Mouse (Mus musculus): ENCODE data around the gene Vps11. TPM values are rescaled to one million over a fixed set of nuclear protein-coding genes. Genes with fewer than 3 reads are reported as not detected.
"Not testable (repeated sequence)": the region's sequence is repeated elsewhere in the genome, so short reads cannot be mapped to it uniquely, and the experiment has no call there.

Vps11 gene
- total RNA-seq, 1 experiment from 2014 or later = 74.6 TPM

- DNase-seq = no peak
Measured at GRCm38 (mm10) chr9:44313476-44314256, 47.8 kb downstream of the Vps11 start.

DNA sequence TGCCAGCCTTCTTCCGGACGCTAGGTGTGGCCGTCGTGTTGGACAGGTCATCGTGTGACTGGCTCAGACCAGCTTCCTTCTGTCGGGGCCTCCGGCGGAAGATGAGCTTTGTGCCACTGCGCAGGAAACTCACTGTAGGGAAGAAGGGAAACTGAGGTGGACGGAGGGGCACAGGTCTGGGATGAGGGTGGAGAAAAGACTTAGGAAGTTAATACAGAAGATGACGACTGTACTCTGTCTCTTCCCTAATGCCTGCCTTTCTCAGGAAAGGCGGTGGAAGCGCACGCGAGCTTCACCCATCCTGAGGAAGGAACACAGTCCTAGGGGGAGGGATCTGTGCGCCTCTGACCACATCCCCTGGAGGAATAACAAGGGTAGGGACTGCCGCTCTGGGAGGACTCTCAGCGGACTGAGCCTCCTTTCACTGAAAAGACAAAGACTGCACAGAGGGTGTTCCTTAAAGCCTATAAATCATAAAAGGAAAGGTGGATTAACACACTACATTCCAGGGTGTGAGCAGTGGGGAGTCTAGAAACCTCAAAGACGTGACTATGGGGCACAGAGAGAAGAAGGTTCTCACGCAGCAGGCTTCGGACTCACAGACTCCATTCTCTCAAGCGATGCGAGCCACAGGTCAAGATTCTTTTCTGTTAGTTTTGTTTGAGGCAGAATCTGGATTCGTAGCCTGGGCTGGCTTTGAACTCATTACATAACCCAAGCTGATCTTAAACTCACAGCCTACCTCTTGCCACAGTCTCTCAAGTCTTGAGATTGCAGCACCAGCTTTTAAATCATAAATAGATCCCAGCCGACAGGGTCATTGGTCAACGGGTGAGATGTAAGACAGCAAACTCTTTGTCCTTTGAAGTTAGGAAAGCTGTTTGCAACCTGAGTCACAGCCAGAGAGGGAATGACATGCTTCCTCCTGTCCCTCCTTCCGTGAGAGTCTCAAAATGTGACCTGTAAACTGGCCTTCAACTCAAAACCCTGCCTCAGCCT lies 50.0 kb downstream of the Vps11 start:
- DNase-seq = no peak

- DNase-seq = no peak
Measured at GRCm38 (mm10) chr9:44310750-44311135, 50.7 kb downstream of the Vps11 start.

- DNase-seq = no peak
Measured at GRCm38 (mm10) chr9:44309756-44310155, 51.7 kb downstream of the Vps11 start.

- DNase-seq = no peak
Measured at GRCm38 (mm10) chr9:44307248-44307647, 54.2 kb downstream of the Vps11 start.

DNA sequence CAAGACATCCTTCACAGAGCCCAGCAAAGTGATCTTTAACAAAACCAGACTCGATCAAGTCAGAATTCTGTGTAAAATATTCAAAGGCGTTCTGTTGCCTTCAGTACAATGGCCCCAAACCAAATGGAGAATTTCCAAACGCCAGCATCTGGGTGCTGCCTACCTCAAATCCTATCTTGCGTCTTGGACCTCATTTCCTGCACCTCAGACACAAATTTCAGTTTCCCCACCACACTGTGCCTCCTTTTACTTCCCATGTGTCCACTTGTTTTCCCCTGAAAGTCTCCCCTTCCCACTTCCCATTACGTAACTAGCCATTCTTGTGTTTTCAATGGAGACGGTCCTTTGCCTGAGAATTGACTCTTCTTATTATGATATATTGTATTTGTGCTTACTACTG lies 54.9 kb downstream of the Vps11 start:
- no peak for DNase-seq

GRCm38 (mm10) chr9:44305466-44306079 lies 55.9 kb downstream of the Vps11 start, which contains the start of gene Hinfp:
Gene Hinfp (minus strand): TSS chr9:44305671.
- peak; percentile 96 for DNase-seq

GRCm38 (mm10) chr9:44300001-44300400 lies 61.5 kb downstream of the Vps11 start:
- not testable (repeated sequence) for DNase-seq

Small RNA genes lying within 50 kb of the gene (microRNA-seq; reads per million reads assigned to microRNA genes)
- gene Gm44335 (0.34 to 0.36 reads per million in 2 experiments), gene Mir7085 (0.34 to 2.5 reads per million in 2 experiments)

Other genes with a start within 250 kb of the Vps11 start
- gene Gm49380, start 248.2 kb downstream of the Vps11 start, total RNA-seq (2021) = 0.82 and 1.5 TPM in 2 replicates
- 30.3 and 36.4 TPM in 2 replicates for gene Rnf26, start 248.2 kb downstream of the Vps11 start, total RNA-seq (2021)
- 32.2 and 32.9 TPM in 2 replicates for gene Mcam, start 227.2 kb downstream of the Vps11 start, total RNA-seq (2021)
- 32.7 and 36.2 TPM in 2 replicates for gene Cbl, start 127.6 kb downstream of the Vps11 start, total RNA-seq (2021)
- 2.0 and 3.7 TPM in 2 replicates for gene Ccdc153, start 121.0 kb downstream of the Vps11 start, total RNA-seq (2021)
- gene Pdzd3, start 110.2 kb downstream of the Vps11 start, total RNA-seq (2021) = 0.27 TPM in 1 of 2 replicates, not detected in the other
- gene Nlrx1, start 93.1 kb downstream of the Vps11 start, total RNA-seq (2021) = 18.5 and 34.8 TPM in 2 replicates
- 39.1 and 43.4 TPM in 2 replicates for gene Abcg4, start 73.1 kb downstream of the Vps11 start, total RNA-seq (2021)
- gene Hinfp, start 56.0 kb downstream of the Vps11 start, total RNA-seq (2021) = 23.6 and 29.3 TPM in 2 replicates
- 43.3 and 48.8 TPM in 2 replicates for gene C2cd2l, start 41.4 kb downstream of the Vps11 start, total RNA-seq (2021)
- gene Dpagt1, start 35.7 kb downstream of the Vps11 start, total RNA-seq (2021) = 34.3 and 34.5 TPM in 2 replicates
- 56.5 and 65.2 TPM in 2 replicates for gene H2afx, start 27.0 kb downstream of the Vps11 start, total RNA-seq (2021)
- gene Hmbs, start 17.4 kb downstream of the Vps11 start, total RNA-seq (2021) = 81.2 and 102 TPM in 2 replicates
- gene Hyou1, start 17.8 kb upstream of the Vps11 start, total RNA-seq (2021) = 144 and 148 TPM in 2 replicates
- 21.4 and 27.1 TPM in 2 replicates for gene Slc37a4, start 35.2 kb upstream of the Vps11 start, total RNA-seq (2021)
- 1,083 and 1,176 TPM in 2 replicates for gene Rps25, start 45.5 kb upstream of the Vps11 start, total RNA-seq (2021)
- 89.7 and 92.0 TPM in 2 replicates for gene Trappc4, start 45.9 kb upstream of the Vps11 start, total RNA-seq (2021)
- gene Ccdc84, start 56.9 kb upstream of the Vps11 start, total RNA-seq (2021) = 20.4 and 21.9 TPM in 2 replicates
- gene Foxr1, start 79.5 kb upstream of the Vps11 start, total RNA-seq (2021) = not detected in 2 replicates
- not detected in 2 replicates for gene Upk2, start 93.3 kb upstream of the Vps11 start, total RNA-seq (2021)
- 56.0 and 82.0 TPM in 2 replicates for gene Bcl9l, start 121.2 kb upstream of the Vps11 start, total RNA-seq (2021)
- 0.18 TPM in 1 of 2 replicates, not detected in the other for gene Cxcr5, start 200.2 kb upstream of the Vps11 start, total RNA-seq (2021)
- gene Ddx6, start 243.2 kb upstream of the Vps11 start, total RNA-seq (2021) = 126 and 145 TPM in 2 replicates

Data from adrenal gland, postnatal 25 days (tissue).